Mouse (Mus musculus): ENCODE data around the gene Mpc1. TPM values are rescaled to one million over a fixed set of nuclear protein-coding genes. Genes with fewer than 3 reads are reported as not detected.
"Not testable (repeated sequence)": the region's sequence is repeated elsewhere in the genome, so short reads cannot be mapped to it uniquely, and the experiment has no call there.

Gene Mpc1
- polyA plus RNA-seq, 1 experiment from 2014 or later = 192 TPM

- Histone ChIP-seq H3K4me1 (replicated peaks) (peaks cover 7% of the 10 kb centered on the region), H3K4me3 (replicated peaks) (peak within 1 kb of the TSS; percentile 86), H3K4me2 (replicated peaks) (peak within 1 kb of the TSS; percentile 62), H3K27ac (peak within 1 kb of the TSS; percentile 61), H3K36me3 (no peaks in the 10 kb centered on the region), H3K9me3 (no peaks in the 10 kb centered on the region), H3K27me3 (replicated peaks) (no peaks in the 10 kb centered on the region), H3K9ac (peak within 1 kb of the TSS; percentile 89)
- under 1% methylated on average over 54 of the region's 54 CpGs for WGBS
- peak; percentile 98 for ATAC-seq
Observed at GRCm38 (mm10) chr17:8310838-8311614, 28.3 kb downstream of the Mpc1 start, which contains the start of gene Sft2d1. TSS of gene Sft2d1 (plus strand) at chr17:8311102.

DNA sequence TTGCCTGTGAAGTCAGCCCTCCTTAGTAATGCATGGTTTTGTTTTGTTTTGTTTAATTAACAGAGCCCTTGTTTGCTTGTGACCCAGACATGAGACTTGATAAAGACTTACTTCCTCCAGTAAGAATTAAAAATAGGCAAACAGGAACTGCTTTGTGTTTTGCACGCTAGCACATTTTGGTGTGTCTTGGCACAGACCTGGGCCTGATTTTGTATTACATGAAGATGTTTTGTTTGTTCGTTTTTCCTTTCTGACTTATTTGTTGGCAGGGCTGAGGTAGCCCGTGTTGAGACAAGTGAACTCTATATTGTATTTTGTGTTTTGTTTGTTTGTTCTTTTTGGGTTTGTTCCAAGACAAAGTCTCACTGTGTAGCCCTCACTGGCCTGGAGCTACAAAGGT, 29.0 kb downstream of the Mpc1 start:
- peaks cover 7% of the 10 kb centered on the region for H3K4me1 ChIP-seq (replicated peaks)
- ATAC-seq = no peak
- peak overlapping the region; percentile 86 for H3K4me3 ChIP-seq (replicated peaks)
- no peaks in the 10 kb centered on the region for H3K27me3 ChIP-seq (replicated peaks)
- 46% methylated on average over 3 of the region's 3 CpGs for WGBS
- peak overlapping the region; percentile 62 for H3K4me2 ChIP-seq (replicated peaks)
- no peaks in the 10 kb centered on the region for H3K9me3 ChIP-seq
- H3K36me3 ChIP-seq = no peaks in the 10 kb centered on the region
- peak overlapping the region; percentile 89 for H3K9ac ChIP-seq
- no peak overlapping the region for H3K27ac ChIP-seq

- 88% methylated on average over 3 of the region's 3 CpGs for WGBS
- H3K36me3 ChIP-seq = no peaks in the 10 kb centered on the region
- peaks cover 7% of the 10 kb centered on the region for H3K4me1 ChIP-seq (replicated peaks)
- no peak overlapping the region for H3K4me3 ChIP-seq (replicated peaks)
- no peaks in the 10 kb centered on the region for H3K27me3 ChIP-seq (replicated peaks)
- no peak overlapping the region for H3K4me2 ChIP-seq (replicated peaks)
- no peak overlapping the region for H3K9ac ChIP-seq
- ATAC-seq = no peak
- no peaks in the 10 kb centered on the region for H3K9me3 ChIP-seq
- H3K27ac ChIP-seq = no peak overlapping the region
Observed at GRCm38 (mm10) chr17:8313976-8314375, 31.3 kb downstream of the Mpc1 start.

GRCm38 (mm10) chr17:8316251-8316650, 33.5 kb downstream of the Mpc1 start:
- peaks cover 7% of the 10 kb centered on the region for H3K4me1 ChIP-seq (replicated peaks)
- H3K27me3 ChIP-seq (replicated peaks) = no peaks in the 10 kb centered on the region
- no peaks in the 10 kb centered on the region for H3K36me3 ChIP-seq
- H3K4me2 ChIP-seq (replicated peaks) = no peak overlapping the region
- H3K27ac ChIP-seq = no peak overlapping the region
- ATAC-seq = no peak
- no peak overlapping the region for H3K9ac ChIP-seq
- H3K4me3 ChIP-seq (replicated peaks) = no peak overlapping the region
- WGBS = 77% methylated on average over 1 of the region's 1 CpGs
- no peaks in the 10 kb centered on the region for H3K9me3 ChIP-seq

GRCm38 (mm10) chr17:8326877-8327276, 44.2 kb downstream of the Mpc1 start:
- H3K36me3 ChIP-seq; H3K9ac ChIP-seq; H3K4me1 ChIP-seq (replicated peaks); H3K27me3 ChIP-seq (replicated peaks); H3K4me2 ChIP-seq (replicated peaks); H3K4me3 ChIP-seq (replicated peaks); H3K27ac ChIP-seq; ATAC-seq; H3K9me3 ChIP-seq: not testable (repeated sequence)
- WGBS = 95% methylated on average over 11 of the region's 11 CpGs

DNA sequence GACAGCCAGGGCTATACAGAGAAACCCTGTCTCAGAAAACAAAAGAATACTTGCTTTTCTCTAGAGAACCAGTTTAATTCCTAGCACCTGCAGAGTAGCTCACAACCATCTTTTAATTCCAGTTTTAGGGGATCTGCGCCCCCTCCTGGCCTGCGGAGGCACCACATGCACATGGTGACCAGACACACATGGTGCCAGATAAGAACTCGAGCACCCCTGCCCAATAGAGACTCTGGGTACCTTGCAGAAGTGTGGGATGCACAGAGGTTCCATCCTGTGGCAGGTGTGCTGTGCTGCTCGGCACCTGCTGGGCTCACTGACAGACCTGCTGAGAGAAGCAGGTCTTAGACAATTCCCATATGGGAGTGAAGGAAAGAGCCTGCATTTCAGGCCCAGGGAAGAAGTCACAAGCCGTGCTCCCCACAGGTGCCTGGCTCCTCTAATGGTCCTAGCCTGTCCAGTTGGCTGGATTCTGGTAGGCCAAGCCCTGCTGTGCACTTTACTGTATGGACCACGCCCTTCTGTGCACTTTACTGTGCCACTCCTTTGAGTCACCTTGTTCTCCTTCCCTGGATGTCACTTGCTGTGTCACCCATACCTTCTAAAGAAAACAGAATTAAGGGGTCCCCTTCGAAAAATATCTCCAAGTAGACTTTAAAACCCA, 45.9 kb downstream of the Mpc1 start:
- no peak overlapping the region for H3K4me3 ChIP-seq (replicated peaks)
- H3K36me3 ChIP-seq = peaks cover 8% of the 10 kb centered on the region
- peak; percentile 41; the same call in 1 of the 2 replicates for ATAC-seq
- no peaks in the 10 kb centered on the region for H3K27me3 ChIP-seq (replicated peaks)
- no peak overlapping the region for H3K27ac ChIP-seq
- H3K9me3 ChIP-seq = no peaks in the 10 kb centered on the region
- no peak overlapping the region for H3K4me2 ChIP-seq (replicated peaks)
- H3K4me1 ChIP-seq (replicated peaks) = no peaks in the 10 kb centered on the region
- H3K9ac ChIP-seq = no peak overlapping the region
- 67% methylated on average over 7 of the region's 7 CpGs for WGBS

DNA sequence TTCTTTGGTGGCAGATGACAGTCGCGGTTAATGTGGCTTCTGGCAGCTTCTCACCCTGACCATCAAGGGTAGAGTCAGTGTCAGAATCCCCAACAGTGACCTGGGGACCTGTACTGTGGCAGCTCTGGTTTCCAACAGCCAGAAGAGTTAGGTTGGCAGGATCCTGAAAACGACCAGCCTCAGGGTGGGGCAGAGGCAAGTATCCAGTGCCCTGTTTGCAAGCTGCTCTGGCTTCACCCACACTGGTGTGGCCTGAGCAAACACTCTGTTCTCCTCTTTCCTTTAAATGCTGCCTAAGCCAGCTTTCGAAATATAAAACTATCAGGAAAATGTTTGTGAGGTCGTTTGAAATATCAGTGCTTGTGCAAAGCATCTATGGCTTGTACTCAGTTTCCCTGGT, 47.9 kb downstream of the Mpc1 start:
- peaks cover 5% of the 10 kb centered on the region for H3K36me3 ChIP-seq
- H3K4me2 ChIP-seq (replicated peaks) = no peak overlapping the region
- no peaks in the 10 kb centered on the region for H3K9me3 ChIP-seq
- H3K27me3 ChIP-seq (replicated peaks) = no peaks in the 10 kb centered on the region
- H3K4me3 ChIP-seq (replicated peaks) = no peak overlapping the region
- H3K9ac ChIP-seq = no peak overlapping the region
- no peak for ATAC-seq
- no peak overlapping the region for H3K27ac ChIP-seq
- no peaks in the 10 kb centered on the region for H3K4me1 ChIP-seq (replicated peaks)
- 73% methylated on average over 5 of the region's 5 CpGs for WGBS

DNA sequence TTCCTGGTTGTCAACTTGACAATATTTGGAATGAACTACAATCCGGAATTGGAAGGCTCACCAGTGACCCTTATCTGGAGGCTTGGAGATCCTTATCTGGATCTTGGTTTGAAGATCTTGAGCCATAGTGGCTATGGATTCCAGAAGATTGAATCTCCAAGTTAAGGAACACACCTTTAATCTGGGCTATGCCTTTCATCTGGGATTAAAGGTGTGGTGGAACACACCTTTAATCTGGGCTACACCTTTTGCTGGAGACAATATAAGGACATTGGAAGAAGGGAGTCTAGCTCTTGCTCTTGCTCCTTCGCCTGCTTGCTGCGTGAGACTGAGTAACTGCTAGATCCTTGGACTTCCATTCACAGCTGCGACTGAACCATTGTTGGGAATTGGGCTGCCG, 54.5 kb downstream of the Mpc1 start, which contains the start of gene Prr18:
Prr18 (plus strand) TSS at position 301 of the 400 bp plus-strand sequence.
- H3K4me2 ChIP-seq (replicated peaks); H3K9me3 ChIP-seq; H3K36me3 ChIP-seq; H3K9ac ChIP-seq; H3K27ac ChIP-seq; ATAC-seq; H3K4me3 ChIP-seq (replicated peaks): not testable (repeated sequence)
- 100% methylated on average over 1 of the region's 5 CpGs for WGBS
- Histone ChIP-seq H3K4me1 (replicated peaks) (peaks cover 15% of the 10 kb centered on the region), H3K27me3 (replicated peaks) (peaks cover 37% of the 10 kb centered on the region)

- Histone ChIP-seq H3K27ac (no peak overlapping the region), H3K4me2 (replicated peaks) (peak overlapping the region; percentile 99), H3K4me1 (replicated peaks) (peaks cover 15% of the 10 kb centered on the region), H3K9me3 (no peaks in the 10 kb centered on the region), H3K27me3 (replicated peaks) (peaks cover 44% of the 10 kb centered on the region), H3K4me3 (replicated peaks) (peak overlapping the region; percentile 50; the same call in 1 of the 2 replicates), H3K36me3 (no peaks in the 10 kb centered on the region), H3K9ac (no peak overlapping the region)
- 30% methylated on average over 8 of the region's 8 CpGs for WGBS
- no peak for ATAC-seq
Observed at GRCm38 (mm10) chr17:8339666-8340374, 57.1 kb downstream of the Mpc1 start.

DNA sequence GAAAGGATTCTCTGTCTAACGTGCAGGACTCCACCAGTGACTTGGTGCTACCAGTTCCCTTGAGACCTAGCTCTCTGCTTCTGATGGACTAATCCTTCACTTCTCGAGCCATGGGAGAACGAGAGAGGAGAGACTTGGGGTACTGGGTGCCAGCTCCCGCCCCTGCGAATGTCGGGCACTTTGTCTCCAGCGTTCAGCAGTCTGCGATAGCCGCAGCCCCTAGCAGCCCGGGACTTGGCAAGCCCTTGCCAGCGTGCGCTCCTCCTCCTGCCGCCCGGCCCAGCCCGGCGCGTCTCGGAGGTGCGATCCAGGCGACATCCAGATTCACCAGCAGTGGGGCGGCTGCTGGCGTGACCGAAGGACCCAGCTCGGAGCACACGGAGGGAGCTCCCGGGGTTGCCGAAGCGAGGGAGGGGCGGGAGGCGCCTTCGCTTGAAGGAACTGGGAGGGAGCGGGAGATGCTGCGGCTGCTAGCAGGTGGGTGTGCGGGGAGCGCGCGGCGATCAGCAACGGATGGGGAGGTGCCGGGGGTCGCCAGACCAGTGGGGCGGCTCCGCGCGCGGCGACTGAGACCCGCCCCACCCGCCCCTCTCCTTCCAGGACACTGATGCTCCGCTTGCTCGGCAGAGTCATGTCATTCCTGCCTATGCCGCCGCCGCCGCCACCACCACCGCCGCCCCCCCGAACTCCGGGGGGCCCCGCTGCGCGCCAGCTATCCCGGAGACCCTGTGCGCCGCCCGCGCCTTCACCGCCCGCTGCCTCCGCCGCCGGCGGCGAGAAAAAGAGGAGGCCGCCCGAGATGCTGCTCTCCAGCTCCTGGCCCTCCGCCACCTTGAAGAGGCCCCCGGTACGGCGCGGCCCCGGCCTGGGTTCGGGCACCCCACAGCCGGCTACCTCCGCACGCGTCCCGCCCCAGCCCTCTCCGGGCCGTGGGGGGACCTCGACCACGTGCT, 58.0 kb downstream of the Mpc1 start:
- under 1% methylated on average over 50 of the region's 92 CpGs for WGBS

DNA sequence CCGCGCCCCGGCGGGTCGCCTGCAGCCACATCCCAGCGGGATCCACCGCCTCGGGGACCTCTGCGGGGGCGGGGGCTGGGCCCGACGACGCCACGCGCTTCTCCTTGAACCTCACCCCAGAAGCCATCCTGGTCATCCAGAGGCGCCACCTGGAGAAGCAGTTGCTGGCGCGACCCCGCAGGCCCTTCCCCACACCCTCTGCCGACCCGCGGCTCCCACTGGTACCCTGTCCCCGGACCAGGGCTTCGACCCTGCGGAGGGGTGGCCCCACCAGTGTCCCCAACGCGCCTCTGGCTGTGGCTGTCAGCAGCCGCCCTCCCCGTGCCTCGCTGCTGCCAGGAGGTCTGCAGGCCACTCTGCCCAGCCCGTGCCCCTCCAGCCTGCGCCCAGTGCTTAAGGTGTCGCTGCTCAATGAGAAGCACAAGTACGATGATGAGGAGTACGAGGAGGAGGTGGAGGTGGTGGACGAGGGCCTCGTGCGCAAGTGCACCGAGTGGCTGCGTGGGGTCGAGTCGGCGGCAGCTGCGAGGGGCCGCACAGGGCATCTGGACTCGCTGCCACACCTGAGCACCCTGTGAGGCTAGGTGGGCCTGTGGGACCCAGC, 58.8 kb downstream of the Mpc1 start:
- 17% methylated on average over 43 of the region's 46 CpGs for WGBS
- peak overlapping the region; percentile 54 for H3K9ac ChIP-seq

More for the DNA sequence above, 58.0 kb downstream of the Mpc1 start:
- no peaks in the 10 kb centered on the region for H3K9me3 ChIP-seq
- H3K4me3 ChIP-seq (replicated peaks) = peak overlapping the region; percentile 50
- peak overlapping the region; percentile 99 for H3K4me2 ChIP-seq (replicated peaks)
- H3K36me3 ChIP-seq = no peaks in the 10 kb centered on the region
- peaks cover 15% of the 10 kb centered on the region for H3K4me1 ChIP-seq (replicated peaks)
- ATAC-seq = peak; percentile 69
- peak overlapping the region; percentile 54 for H3K9ac ChIP-seq
- H3K27me3 ChIP-seq (replicated peaks) = peaks cover 44% of the 10 kb centered on the region
- no peak overlapping the region for H3K27ac ChIP-seq

More for the DNA sequence above, 58.8 kb downstream of the Mpc1 start:
- H3K36me3 ChIP-seq = no peaks in the 10 kb centered on the region
- no peaks in the 10 kb centered on the region for H3K9me3 ChIP-seq
- peaks cover 44% of the 10 kb centered on the region for H3K27me3 ChIP-seq (replicated peaks)
- ATAC-seq = peak; percentile 44
- peak overlapping the region; percentile 99 for H3K4me2 ChIP-seq (replicated peaks)
- H3K4me3 ChIP-seq (replicated peaks) = peak overlapping the region; percentile 50
- peaks cover 15% of the 10 kb centered on the region for H3K4me1 ChIP-seq (replicated peaks)
- H3K27ac ChIP-seq = no peak overlapping the region

Measured in intestine, embryonic 15.5 days (tissue).